Mouse (Mus musculus): Measurements from ENCODE around the gene Ntf5.
A peak's percentile ranks its signal among the peaks of the same experiment; 100 is the strongest.

Ntf5 gene

DNA sequence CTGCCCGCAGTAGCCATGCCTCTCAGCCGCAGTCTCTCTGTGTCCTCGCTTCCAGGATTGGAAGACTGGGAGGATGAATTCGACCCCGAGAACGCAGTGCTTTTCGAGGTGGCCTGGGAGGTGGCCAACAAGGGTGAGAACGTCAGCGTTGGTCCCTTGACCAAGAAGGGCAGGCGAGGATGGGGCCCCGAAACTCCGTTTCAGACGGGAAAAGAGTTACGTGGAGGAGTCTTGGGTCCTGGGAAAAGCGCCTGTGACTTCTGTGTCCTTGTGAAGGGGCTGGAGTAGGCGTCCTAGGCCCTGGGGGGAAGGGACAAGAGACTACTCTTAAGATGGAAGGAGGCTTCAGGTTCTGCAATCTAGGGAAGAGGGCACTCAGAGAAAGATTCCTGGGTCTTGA is 21.5 kb downstream of the Ntf5 start:
- no peak for DNase-seq (ENCODE audit: low spot score in 2 of 2)

DNA sequence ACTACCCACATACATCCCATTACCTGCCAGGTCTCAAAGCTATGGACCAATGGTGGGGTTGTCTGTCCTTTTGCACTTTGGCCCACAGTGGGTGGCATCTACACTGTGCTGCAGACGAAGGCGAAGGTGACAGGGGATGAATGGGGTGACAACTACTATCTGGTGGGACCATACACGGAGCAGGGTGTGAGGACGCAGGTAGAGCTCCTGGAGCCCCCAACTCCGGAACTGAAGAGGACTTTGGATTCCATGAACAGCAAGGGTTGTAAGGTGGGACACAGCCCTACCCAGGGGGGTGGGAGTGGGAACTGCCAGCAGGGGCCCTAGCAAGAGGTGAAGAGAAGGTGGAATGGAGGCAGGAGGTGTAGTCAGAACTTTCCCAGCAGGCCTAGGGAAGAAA is 22.9 kb downstream of the Ntf5 start:
- no peak for DNase-seq (ENCODE audit: low spot score in 2 of 2)

DNA sequence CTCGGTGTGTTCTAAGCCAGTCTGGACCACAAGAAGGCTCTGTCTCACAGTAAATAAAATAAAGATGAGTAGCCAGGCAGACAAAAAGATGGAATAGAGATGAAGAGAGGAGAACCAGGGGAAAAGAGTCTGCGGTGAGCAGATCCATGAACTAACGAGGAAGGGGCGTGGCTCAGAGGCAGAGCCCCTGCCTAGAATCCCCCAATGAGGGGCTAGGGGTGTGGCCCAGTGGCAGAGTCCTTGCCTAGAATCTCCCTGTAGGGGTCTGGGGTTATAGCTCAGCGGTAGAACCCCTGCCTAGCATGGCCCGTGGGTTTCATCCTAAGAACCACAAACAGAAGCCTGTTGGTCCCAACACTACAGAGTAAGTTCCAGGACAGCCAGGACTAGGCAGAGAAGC is 23.6 kb downstream of the Ntf5 start:
- DNase-seq (ENCODE audit: low spot score in 2 of 2): no peak

- no peak for DNase-seq (ENCODE audit: low spot score in 2 of 2)
These were observed 24.2 kb downstream of the Ntf5 start, which contains the start of gene Ruvbl2 for GRCm38 (mm10) chr7:45437521-45438276. Gene Ruvbl2, minus strand, starts transcription at chr7:45438096.

- DNase-seq (ENCODE audit: low spot score in 2 of 2): no peak
These were observed 30.3 kb downstream of the Ntf5 start for GRCm38 (mm10) chr7:45443526-45444420.

DNA sequence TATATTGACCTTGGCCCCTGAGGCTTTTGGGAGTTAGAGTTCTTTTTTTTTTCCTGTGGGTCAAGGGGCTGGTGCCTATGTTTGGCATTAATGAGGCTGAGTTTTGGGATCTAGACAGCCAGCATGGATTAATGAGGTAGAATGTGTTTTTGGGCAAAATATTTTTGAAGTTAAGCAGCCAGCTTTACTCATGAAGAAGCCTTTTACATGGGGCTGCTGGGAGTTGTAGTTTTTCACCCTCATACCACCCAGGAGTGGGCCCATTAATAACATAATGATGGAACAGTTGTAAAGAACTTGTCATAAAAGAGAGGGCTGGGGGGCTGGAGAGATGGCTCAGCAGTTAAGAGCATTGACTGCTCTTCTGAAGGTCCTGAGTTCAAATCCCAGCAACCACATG is 33.1 kb downstream of the Ntf5 start:
- DNase-seq (ENCODE audit: low spot score in 2 of 2): no peak

DNA sequence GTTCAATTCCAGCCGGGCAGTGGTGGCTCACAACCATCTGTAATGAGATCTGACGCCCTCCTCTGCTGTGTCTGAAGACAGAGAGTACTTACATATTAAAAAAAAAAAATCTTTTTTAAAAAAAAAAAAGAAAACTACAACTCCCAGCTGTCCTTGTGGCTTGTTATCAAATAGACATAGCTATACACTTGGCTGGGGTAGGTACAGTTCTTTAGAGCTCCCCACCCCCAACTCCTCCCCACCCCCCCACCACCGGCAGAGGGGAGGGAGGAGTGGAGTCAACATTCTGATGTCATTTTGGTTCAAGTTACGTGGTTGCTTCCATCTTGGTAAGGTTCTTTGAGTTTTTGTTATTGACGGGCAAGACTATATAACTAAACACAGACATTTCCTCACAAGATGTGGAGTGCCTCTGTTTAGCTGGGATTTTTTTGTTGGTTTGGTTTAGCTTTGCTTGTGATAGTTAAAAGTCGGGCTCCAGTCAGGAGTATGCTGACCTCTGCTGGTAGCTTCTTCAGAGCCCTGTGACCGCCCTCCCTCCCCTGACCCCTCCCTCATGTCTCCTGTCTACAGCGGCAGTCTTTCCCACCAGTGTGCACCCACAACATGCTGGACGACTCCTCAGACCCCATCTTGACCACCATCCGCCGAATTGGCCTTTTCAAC is 34.0 kb downstream of the Ntf5 start:
- no peak for DNase-seq (ENCODE audit: low spot score in 2 of 2)

DNA sequence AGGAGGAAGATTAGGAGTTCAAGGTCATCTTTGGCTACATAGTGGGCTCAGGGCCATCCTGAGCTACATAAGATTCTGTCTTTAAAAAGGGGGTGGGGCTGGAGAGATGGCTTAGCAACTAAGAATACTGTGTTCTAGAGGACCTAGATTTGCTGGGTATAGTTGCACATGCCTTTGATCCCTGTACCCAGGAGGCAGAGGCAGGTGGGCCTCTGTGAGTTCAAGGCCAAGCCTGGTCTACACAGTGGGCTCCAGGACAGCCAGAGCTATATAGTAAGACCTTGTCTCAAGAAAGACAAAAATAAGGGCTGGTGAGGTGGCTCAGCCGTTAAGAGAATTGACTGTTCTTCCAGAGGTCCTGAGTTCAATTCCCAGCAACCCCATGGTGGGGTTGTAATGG is 36.5 kb downstream of the Ntf5 start:
- no peak for DNase-seq (ENCODE audit: low spot score in 2 of 2)

DNA sequence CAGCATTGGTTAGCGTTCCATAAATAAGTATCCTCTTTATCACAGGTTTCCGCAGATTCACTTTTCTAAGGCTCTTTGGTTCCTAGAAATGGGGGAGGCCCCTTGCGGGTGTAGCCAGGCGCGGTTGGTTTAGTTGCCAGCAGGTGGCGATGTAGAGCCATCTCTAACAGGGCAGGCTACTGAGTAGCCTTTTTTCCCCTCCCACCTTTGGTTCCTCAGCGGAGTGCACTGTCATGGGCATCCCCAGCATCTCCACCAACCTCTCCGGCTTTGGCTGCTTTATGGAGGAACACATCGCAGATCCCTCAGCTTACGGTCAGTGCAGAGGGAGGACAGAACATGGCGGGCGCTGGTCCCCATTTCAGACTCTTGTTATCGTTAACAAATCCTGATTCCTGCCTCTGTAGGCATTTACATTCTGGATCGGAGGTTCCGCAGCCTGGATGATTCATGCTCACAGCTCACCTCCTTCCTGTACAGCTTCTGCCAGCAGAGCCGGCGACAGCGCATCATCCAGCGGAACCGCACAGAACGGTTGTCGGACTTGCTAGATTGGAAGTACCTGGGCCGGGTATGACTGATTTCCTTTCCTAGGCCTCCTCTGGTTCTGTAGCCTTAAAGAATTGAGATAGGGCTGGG is 38.0 kb downstream of the Ntf5 start:
- peak in 1 of 2 experiments; percentile 77 for DNase-seq (ENCODE audit: low spot score in 2 of 2)

- DNase-seq (ENCODE audit: low spot score in 2 of 2): no peak
These were observed 41.5 kb downstream of the Ntf5 start for GRCm38 (mm10) chr7:45454971-45455370.

GRCm38 (mm10) chr7:45455932-45456696 is 42.6 kb downstream of the Ntf5 start:
- DNase-seq (ENCODE audit: low spot score in 2 of 2): no peak

GRCm38 (mm10) chr7:45456721-45457203 is 43.3 kb downstream of the Ntf5 start:
- DNase-seq (ENCODE audit: low spot score in 2 of 2): no peak

DNA sequence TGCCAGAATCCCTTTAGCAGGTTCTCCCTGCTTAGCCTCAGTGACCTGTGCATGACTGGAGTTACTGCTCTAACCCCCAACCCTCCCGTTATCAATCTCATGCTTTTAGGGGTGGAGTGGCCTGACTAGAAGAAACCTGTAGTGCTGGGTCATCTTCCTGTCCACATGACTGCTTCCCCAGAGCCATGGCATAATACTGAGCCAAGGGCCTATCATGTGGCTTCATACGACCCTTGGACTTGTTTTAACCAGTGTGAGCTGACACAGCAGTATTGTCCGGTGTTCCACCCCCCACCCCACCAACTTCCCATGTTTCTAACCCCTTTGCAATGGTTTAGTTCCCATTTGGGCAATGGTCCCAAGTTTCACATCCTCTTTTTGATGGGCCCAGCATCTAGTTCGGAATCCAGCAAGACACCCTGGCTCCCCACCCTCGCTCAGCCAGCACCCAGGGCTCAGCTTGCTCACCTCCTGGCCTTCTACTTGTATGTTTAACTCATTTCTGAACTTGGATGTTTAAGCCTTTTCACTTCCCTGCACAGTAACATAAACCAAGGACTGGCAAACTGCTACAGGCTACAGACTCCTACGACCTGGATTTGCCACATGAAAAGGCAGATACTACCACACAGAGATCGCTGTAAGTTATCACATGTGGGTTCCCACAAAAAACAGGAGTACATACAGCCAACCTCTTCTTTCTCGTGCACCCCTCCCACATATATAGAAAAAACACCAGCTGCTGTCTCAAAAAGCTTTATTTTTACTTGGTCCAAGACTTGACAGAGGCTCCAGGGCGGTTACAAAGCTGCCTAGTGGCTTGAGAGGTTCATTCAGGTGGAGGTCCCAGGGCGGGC is 43.9 kb downstream of the Ntf5 start:
- peak in 1 of 2 experiments; percentile 51 for DNase-seq (ENCODE audit: low spot score in 2 of 2)

DNA sequence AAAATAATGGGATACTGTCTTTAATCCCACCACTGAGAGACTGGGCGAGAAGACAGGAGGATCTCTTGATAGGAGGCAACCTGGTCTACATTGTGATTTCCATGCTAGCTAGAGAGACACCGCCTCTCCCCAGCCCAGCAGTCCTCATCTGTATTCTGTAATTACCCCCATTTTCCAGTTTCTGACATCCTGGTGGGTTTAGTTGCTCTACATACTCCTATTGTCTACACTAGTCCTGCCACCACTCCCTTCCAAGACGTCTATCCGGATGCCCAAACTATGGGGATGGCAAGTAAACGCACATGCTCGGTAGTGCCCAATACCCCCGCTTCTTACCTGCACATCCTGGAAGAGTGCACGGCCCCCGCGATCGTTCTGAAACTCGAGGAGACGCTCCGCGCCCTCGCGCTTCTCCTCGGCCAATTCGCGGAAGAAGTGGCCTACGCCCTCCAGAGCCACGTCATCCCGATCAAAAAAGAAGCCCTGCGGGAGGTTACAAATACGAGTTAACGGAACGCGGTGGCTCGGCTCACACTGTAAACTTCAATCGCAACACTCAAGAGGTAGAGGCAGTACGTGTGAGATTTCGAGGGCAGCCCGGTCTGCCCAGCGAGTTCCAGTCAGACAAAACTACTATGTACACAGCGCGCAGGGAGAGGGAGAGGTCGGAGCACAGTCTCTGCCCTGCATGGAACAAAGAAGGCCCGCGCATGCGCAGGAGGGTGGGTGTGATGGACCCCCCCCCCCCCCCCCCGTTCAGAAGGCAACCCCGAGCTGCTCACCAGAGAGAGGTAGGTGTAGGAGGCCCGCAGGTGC is 45.5 kb downstream of the Ntf5 start:
- peak; percentile 46 to 72 for DNase-seq (ENCODE audit: low spot score in 2 of 2)

DNA sequence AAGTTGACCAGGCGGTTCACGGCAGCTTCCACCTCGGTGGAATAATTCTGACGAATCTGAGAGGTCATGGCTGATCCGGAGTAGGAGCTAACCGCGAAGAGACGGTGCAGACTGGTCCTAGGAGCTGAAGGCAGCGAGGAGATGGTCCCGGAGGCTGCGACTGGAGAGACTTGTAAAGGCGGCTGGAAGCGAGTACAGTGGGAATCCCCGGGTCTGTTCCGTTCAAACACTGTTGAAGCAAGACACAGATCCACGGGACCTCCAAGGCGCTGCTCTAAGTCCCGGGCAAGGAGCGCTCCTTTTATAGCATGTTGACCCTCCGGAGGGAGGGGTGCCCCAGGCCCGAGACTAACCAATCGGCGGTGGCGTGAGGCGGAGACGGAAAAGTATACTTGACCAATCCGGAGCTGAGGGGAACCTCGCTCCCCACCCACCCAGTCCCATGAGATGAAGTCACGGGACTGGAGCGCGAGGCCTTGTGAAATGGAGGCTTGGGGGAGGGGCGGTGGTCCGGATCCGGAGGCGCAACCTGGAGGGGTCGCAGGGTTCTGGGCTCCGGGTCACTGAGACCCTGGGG is 46.2 kb downstream of the Ntf5 start, which contains the start of gene Ftl1:
Gene Ftl1, minus strand, starts transcription at position 321 of the 577 bp plus-strand sequence.
- DNase-seq (ENCODE audit: low spot score in 2 of 2): peak; percentile 91 to 97

DNA sequence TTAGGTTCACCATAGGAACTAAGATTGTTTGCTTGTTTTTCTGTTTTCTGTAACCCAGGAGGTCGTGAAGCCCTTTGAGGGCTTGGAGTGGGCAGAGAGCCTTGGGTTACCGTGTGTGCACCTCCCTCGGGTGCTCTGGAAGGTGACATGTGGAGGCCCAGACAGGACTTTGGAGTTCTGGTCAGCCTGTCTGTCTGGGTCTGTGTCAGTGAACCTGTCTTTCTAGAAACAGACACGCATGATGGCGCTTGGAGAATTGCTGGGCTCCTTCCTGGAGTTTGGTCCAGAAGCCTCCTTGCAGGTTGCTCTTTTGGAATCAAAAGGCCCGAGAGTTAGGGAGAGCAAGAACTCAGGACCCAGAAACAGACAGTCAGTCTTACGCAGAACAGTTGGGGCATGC is 46.9 kb downstream of the Ntf5 start:
- DNase-seq (ENCODE audit: low spot score in 2 of 2): no peak

GRCm38 (mm10) chr7:45460860-45461314 is 47.4 kb downstream of the Ntf5 start:
- peak; percentile 79 to 82 for DNase-seq (ENCODE audit: low spot score in 2 of 2)

GRCm38 (mm10) chr7:45461326-45461725 is 47.8 kb downstream of the Ntf5 start:
- DNase-seq (ENCODE audit: low spot score in 2 of 2): no peak
